Mouse (Mus musculus) ES-Bruce4 (cell line): ENCODE measurements at regions not wholly inside any gene's neighbourhood (a gene's known extent, or its start where the extent isn't known, plus 50 kb on each side); places are given as distances from the start of the nearest gene placed in this dataset.

ENCODE experiments used
- CTCF ChIP-seq: IDR thresholded peaks from one replicate; pipeline ENCODE4 v1.8.1; 2011; ENCODE audit warnings: low read depth, low read length
- POLR2A ChIP-seq: IDR thresholded peaks from one replicate; pipeline ENCODE4 v1.8.1; 2011; ENCODE audit warnings: low read length; ENCODE audit not compliant: insufficient read depth

DNA sequence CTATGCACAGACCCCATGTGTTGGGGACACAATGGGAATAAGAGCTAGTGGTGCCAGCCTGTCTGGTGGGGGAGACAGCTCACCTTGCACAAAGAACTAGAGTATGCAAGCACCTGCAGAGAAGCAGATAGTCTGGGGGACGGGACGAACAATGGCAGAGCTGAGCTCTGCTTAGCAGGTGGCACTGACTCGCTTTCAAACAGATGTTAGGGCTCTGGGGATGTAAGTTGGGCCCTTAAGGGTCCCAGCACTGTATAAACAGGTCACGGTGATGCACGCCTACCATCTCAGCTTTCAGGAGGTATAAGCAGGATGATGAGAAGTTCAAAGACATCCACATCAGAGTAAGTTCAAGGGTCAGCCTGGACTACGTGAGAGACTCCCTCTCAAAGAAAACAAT lies 289.5 kb downstream of the Maf start:
- no peak for TF ChIP-seq CTCF
- TF ChIP-seq POLR2A = no peak
